Mouse (Mus musculus) lung, embryonic 14.5 days (tissue): ENCODE measurements at regions not wholly inside any gene's neighbourhood (a gene's known extent, or its start where the extent isn't known, plus 50 kb on each side); places are given as distances from the start of the nearest gene placed in this dataset.
A peak's percentile ranks its signal among the peaks of the same experiment; 100 is the strongest.

Source experiments
- ATAC-seq: fragments of 200-750 bp; cut with Nextera tagmentation; 2 replicates; pipeline ENCODE4 v1.8.0; 2017; ENCODE audit warnings: mild to moderate bottlenecking, moderate TSS enrichment, moderate library complexity; ENCODE audit not compliant: insufficient read depth
- DNase-seq: peaks from one replicate; pipeline ENCODE4 v3.0.0-alpha.2; 2015
- H3K27ac ChIP-seq: fragments of 300-500 bp; sonication (generic); 2 replicates; pipeline ENCODE4 v1.5.1; 2014; ENCODE audit warnings: low read depth, mild to moderate bottlenecking, moderate library complexity
- H3K27me3 ChIP-seq: fragments of 300-500 bp; sonication (generic); 2 replicates; pipeline ENCODE4 v1.6.1; 2014; ENCODE audit warnings: low read length, control low read depth; ENCODE audit not compliant: insufficient read depth
- H3K36me3 ChIP-seq: fragments of 300-500 bp; sonication (generic); 2 replicates; pipeline ENCODE4 v1.6.1; 2014; ENCODE audit warnings: control low read depth; ENCODE audit not compliant: insufficient read depth
- H3K4me1 ChIP-seq: fragments of 300-500 bp; sonication (generic); 2 replicates; pipeline ENCODE4 v1.6.1; 2014; ENCODE audit warnings: antibody characterized with exemption, control low read depth; ENCODE audit not compliant: insufficient read depth
- H3K4me2 ChIP-seq: fragments of 300-500 bp; sonication (generic); 2 replicates; pipeline ENCODE4 v1.6.1; 2014; ENCODE audit warnings: mild to moderate bottlenecking
- H3K4me3 ChIP-seq: fragments of 300-500 bp; sonication (generic); 2 replicates; pipeline ENCODE4 v1.5.1; 2014; ENCODE audit warnings: low read depth, low read length
- H3K9ac ChIP-seq: fragments of 300-500 bp; sonication (generic); 2 replicates; pipeline ENCODE4 v1.6.1; 2014
- H3K9me3 ChIP-seq: fragments of 300-500 bp; sonication (generic); 2 replicates; pipeline ENCODE4 v1.6.1; 2016; ENCODE audit warnings: low read depth, low read length, control low read depth
- CTCF ChIP-seq: IDR thresholded peaks from 2 replicates; pipeline ENCODE4 v1.5.1; 2016; ENCODE audit warnings: antibody characterized with exemption, low read depth
- WGBS: fragments of 180-500 bp; shearing (Covaris S2); extraction: QIAGEN DNeasy Blood & Tissue Kit; methylation state at CpG from one replicate; pipeline ENCODE4 v1.1.7; 2014; 5-methylcytosine and 5-hydroxymethylcytosine counted together

- no peak for TF ChIP-seq CTCF
- H3K9ac ChIP-seq: no peak overlapping the region
- H3K27ac ChIP-seq: no peak overlapping the region
- 90% methylated on average over 10 of the region's 10 CpGs for WGBS
- H3K9me3 ChIP-seq: no peaks in the 10 kb centered on the region
- H3K4me2 ChIP-seq: no peak overlapping the region
- no peaks in the 10 kb centered on the region for H3K36me3 ChIP-seq
- no peak overlapping the region for H3K4me3 ChIP-seq
- 0 out of 2 replicates have a peak, but pooled peaks cover 4% of the 10 kb centered on the region for H3K27me3 ChIP-seq
- DNase-seq (no peak), ATAC-seq (no peak)
- H3K4me1 ChIP-seq: 0 out of 2 replicates have a peak, but pooled peaks cover 5% of the 10 kb centered on the region
Measured at GRCm38 (mm10) chr8:8494281-8494680, 166.8 kb downstream of the Efnb2 start.

GRCm38 (mm10) chr8:8491908-8492307 lies 169.1 kb downstream of the Efnb2 start:
- no peak overlapping the region for H3K4me3 ChIP-seq
- no peak for ATAC-seq
- no peaks in the 10 kb centered on the region for H3K9me3 ChIP-seq
- H3K4me2 ChIP-seq: no peak overlapping the region
- TF ChIP-seq CTCF: no peak
- H3K27ac ChIP-seq: no peak overlapping the region
- DNase-seq: no peak
- no peaks in the 10 kb centered on the region for H3K36me3 ChIP-seq
- 0 out of 2 replicates have a peak, but pooled peaks cover 4% of the 10 kb centered on the region for H3K27me3 ChIP-seq
- H3K4me1 ChIP-seq: peaks cover 12% of the 10 kb centered on the region; the same call in 1 of the 2 replicates
- 79% methylated on average over 2 of the region's 2 CpGs for WGBS
- no peak overlapping the region for H3K9ac ChIP-seq

DNA sequence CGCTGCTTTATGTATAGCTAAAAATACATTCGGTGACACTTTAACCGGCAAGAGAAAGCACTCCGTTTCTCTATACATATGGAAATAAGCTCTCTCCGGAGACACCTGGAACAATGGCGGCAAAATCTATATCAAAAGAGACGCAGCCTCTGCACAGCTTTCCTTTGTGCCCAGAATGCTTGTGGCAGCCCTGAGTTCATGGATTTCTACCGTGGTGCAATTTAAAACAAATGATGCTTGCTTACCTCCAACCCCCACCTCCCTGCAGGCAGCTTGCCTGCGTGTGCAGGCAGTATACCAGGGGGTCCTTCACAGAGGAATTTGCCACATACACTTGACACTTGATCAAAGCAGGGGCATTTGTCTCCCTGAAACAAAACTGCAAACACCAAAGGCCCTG lies 171.3 kb downstream of the Efnb2 start:
- DNase-seq (no peak), ATAC-seq (no peak)
- no peak overlapping the region for H3K9ac ChIP-seq
- TF ChIP-seq CTCF: no peak
- H3K4me1 ChIP-seq: peaks cover 12% of the 10 kb centered on the region; the same call in 1 of the 2 replicates
- no peak overlapping the region for H3K4me3 ChIP-seq
- no peaks in the 10 kb centered on the region for H3K36me3 ChIP-seq
- no peak overlapping the region; the same call in 1 of the 2 replicates for H3K4me2 ChIP-seq
- 0 out of 2 replicates have a peak, but pooled peaks cover 4% of the 10 kb centered on the region for H3K27me3 ChIP-seq
- H3K9me3 ChIP-seq: no peaks in the 10 kb centered on the region
- 20% methylated on average over 9 of the region's 9 CpGs for WGBS
- no peak overlapping the region for H3K27ac ChIP-seq

GRCm38 (mm10) chr8:8488695-8489571 lies 172.1 kb downstream of the Efnb2 start:
- DNase-seq (peak; percentile 50), ATAC-seq (peak; percentile 48)
- Histone ChIP-seq H3K36me3 (no peaks in the 10 kb centered on the region), H3K27me3 (0 out of 2 replicates have a peak, but pooled peaks cover 4% of the 10 kb centered on the region), H3K4me3 (no peak overlapping the region), H3K27ac (no peak overlapping the region), H3K4me1 (peaks cover 12% of the 10 kb centered on the region; the same call in 1 of the 2 replicates), H3K9ac (no peak overlapping the region), H3K9me3 (no peaks in the 10 kb centered on the region), H3K4me2 (peak overlapping the region; percentile 48)
- TF ChIP-seq CTCF: no peak
- WGBS: 14% methylated on average over 26 of the region's 26 CpGs

- 39% methylated on average over 9 of the region's 9 CpGs for WGBS
- Histone ChIP-seq H3K27me3 (0 out of 2 replicates have a peak, but pooled peaks cover 4% of the 10 kb centered on the region), H3K4me1 (peaks cover 12% of the 10 kb centered on the region; the same call in 1 of the 2 replicates), H3K9ac (no peak overlapping the region), H3K36me3 (no peaks in the 10 kb centered on the region), H3K4me3 (no peak overlapping the region), H3K9me3 (no peaks in the 10 kb centered on the region), H3K27ac (no peak overlapping the region), H3K4me2 (peak overlapping the region; percentile 48)
- DNase-seq (no peak), ATAC-seq (peak; percentile 79)
- TF ChIP-seq CTCF: no peak
Measured at GRCm38 (mm10) chr8:8488191-8488694, 172.8 kb downstream of the Efnb2 start.

- Histone ChIP-seq H3K36me3 (no peaks in the 10 kb centered on the region), H3K4me3 (no peak overlapping the region), H3K9me3 (no peaks in the 10 kb centered on the region), H3K4me1 (peaks cover 12% of the 10 kb centered on the region; the same call in 1 of the 2 replicates), H3K9ac (no peak overlapping the region), H3K4me2 (no peak overlapping the region), H3K27ac (no peak overlapping the region), H3K27me3 (0 out of 2 replicates have a peak, but pooled peaks cover 4% of the 10 kb centered on the region)
- ATAC-seq (peak; percentile 50), DNase-seq (peak; percentile 48)
- no peak for TF ChIP-seq CTCF
- WGBS: 24% methylated on average over 5 of the region's 5 CpGs
Measured at GRCm38 (mm10) chr8:8487706-8488105, 173.3 kb downstream of the Efnb2 start.

DNA sequence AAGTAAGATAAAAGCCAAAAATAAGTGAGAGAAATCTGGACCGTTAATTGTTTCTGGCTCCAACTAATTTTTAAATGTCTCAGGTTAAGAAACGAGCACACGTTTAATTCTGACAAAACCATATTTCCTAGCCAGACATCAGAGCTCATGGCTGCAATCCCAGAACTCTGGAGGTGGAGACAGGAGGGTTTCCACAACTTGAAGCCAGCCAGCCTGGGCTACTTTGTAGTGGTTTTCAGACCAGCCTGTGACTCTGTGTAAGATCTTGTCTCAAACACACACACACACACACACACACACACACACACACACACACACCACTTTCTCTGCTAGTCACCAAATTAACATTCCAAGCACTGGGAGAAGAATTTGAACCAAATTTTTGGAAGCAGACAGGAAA lies 174.2 kb downstream of the Efnb2 start:
- no peak for TF ChIP-seq CTCF
- Histone ChIP-seq H3K9ac (no peak overlapping the region), H3K27me3 (no peaks in the 10 kb centered on the region), H3K4me1 (peaks cover 12% of the 10 kb centered on the region; the same call in 1 of the 2 replicates), H3K27ac (no peak overlapping the region), H3K36me3 (no peaks in the 10 kb centered on the region), H3K4me2 (no peak overlapping the region), H3K4me3 (no peak overlapping the region), H3K9me3 (no peaks in the 10 kb centered on the region)
- WGBS: 63% methylated on average over 3 of the region's 3 CpGs
- no peak for DNase-seq
- no peak for ATAC-seq
